Mouse (Mus musculus): ENCODE data around the gene Sgcd. TPM values are rescaled to one million over a fixed set of nuclear protein-coding genes. Genes with fewer than 3 reads are reported as not detected.

The Sgcd gene
- total RNA-seq, 2 experiments from 2014 or later: not detected

GRCm38 (mm10) chr11:47082517-47082916 is 906.3 kb downstream of the Sgcd start:
- ATAC-seq (replicated peaks; ENCODE audit: low FRiP score, poor library complexity, severe bottlenecking): no peak

GRCm38 (mm10) chr11:47073538-47073937 is 915.2 kb downstream of the Sgcd start:
- ATAC-seq (replicated peaks; ENCODE audit: low FRiP score, poor library complexity, severe bottlenecking): no peak

GRCm38 (mm10) chr11:47071161-47071560 is 917.6 kb downstream of the Sgcd start:
- ATAC-seq (replicated peaks; ENCODE audit: low FRiP score, poor library complexity, severe bottlenecking): no peak

- no peak for ATAC-seq (replicated peaks; ENCODE audit: low FRiP score, poor library complexity, severe bottlenecking)
Measured at GRCm38 (mm10) chr11:47069769-47070384, 918.9 kb downstream of the Sgcd start.

- ATAC-seq (replicated peaks; ENCODE audit: low FRiP score, poor library complexity, severe bottlenecking): no peak
Measured at GRCm38 (mm10) chr11:47063690-47064089, 925.1 kb downstream of the Sgcd start.

GRCm38 (mm10) chr11:47050390-47050789 is 938.4 kb downstream of the Sgcd start:
- ATAC-seq (replicated peaks; ENCODE audit: low FRiP score, poor library complexity, severe bottlenecking): no peak

- ATAC-seq (replicated peaks; ENCODE audit: low FRiP score, poor library complexity, severe bottlenecking): no peak
Measured at GRCm38 (mm10) chr11:47049756-47050155, 939.0 kb downstream of the Sgcd start.

- ATAC-seq (replicated peaks; ENCODE audit: low FRiP score, poor library complexity, severe bottlenecking): no peak
Measured at GRCm38 (mm10) chr11:47032318-47032717, 956.5 kb downstream of the Sgcd start.

- ATAC-seq (replicated peaks; ENCODE audit: low FRiP score, poor library complexity, severe bottlenecking): no peak
Measured at GRCm38 (mm10) chr11:47020874-47021273, 967.9 kb downstream of the Sgcd start.

- no peak for ATAC-seq (replicated peaks; ENCODE audit: low FRiP score, poor library complexity, severe bottlenecking)
Measured at GRCm38 (mm10) chr11:47018139-47018538, 970.6 kb downstream of the Sgcd start.

- no peak for ATAC-seq (replicated peaks; ENCODE audit: low FRiP score, poor library complexity, severe bottlenecking)
Measured at GRCm38 (mm10) chr11:47015683-47016082, 973.1 kb downstream of the Sgcd start.

- no peak for ATAC-seq (replicated peaks; ENCODE audit: low FRiP score, poor library complexity, severe bottlenecking)
Measured at GRCm38 (mm10) chr11:47014278-47014677, 974.5 kb downstream of the Sgcd start.

GRCm38 (mm10) chr11:47010166-47010565 is 978.6 kb downstream of the Sgcd start:
- ATAC-seq (replicated peaks; ENCODE audit: low FRiP score, poor library complexity, severe bottlenecking): no peak

GRCm38 (mm10) chr11:47005301-47005875 is 983.4 kb downstream of the Sgcd start:
- no peak for ATAC-seq (replicated peaks; ENCODE audit: low FRiP score, poor library complexity, severe bottlenecking)

- no peak for ATAC-seq (replicated peaks; ENCODE audit: low FRiP score, poor library complexity, severe bottlenecking)
Measured at GRCm38 (mm10) chr11:46939311-46939710, 1049.5 kb downstream of the Sgcd start.

- no peak for ATAC-seq (replicated peaks; ENCODE audit: low FRiP score, poor library complexity, severe bottlenecking)
Measured at GRCm38 (mm10) chr11:46924946-46925345, 1063.8 kb downstream of the Sgcd start.

GRCm38 (mm10) chr11:46920244-46920643 is 1068.5 kb downstream of the Sgcd start:
- no peak for ATAC-seq (replicated peaks; ENCODE audit: low FRiP score, poor library complexity, severe bottlenecking)

GRCm38 (mm10) chr11:46912656-46913237 is 1076.0 kb downstream of the Sgcd start:
- no peak for ATAC-seq (replicated peaks; ENCODE audit: low FRiP score, poor library complexity, severe bottlenecking)

GRCm38 (mm10) chr11:46904281-46904680 is 1084.5 kb downstream of the Sgcd start:
- ATAC-seq (replicated peaks; ENCODE audit: low FRiP score, poor library complexity, severe bottlenecking): no peak

- no peak for ATAC-seq (replicated peaks; ENCODE audit: low FRiP score, poor library complexity, severe bottlenecking)
Measured at GRCm38 (mm10) chr11:46889093-46889492, 1099.7 kb downstream of the Sgcd start.

- ATAC-seq (replicated peaks; ENCODE audit: low FRiP score, poor library complexity, severe bottlenecking): no peak
Measured at GRCm38 (mm10) chr11:46882456-46882855, 1106.3 kb downstream of the Sgcd start.

Data from erythroid progenitor cell, adult 5-6 weeks (primary cell).